Mouse (Mus musculus): Measurements from ENCODE around the gene Gm8122. TPM values are rescaled to one million over a fixed set of nuclear protein-coding genes. Genes with fewer than 3 reads are reported as not detected.
"Not testable (repeated sequence)": the region's sequence is repeated elsewhere in the genome, so short reads cannot be mapped to it uniquely, and the experiment has no call there.

Gene Gm8122
- total RNA-seq (2021) (not detected), polyA plus RNA-seq (2012; rRNA removed) (not detected in 2 replicates)
- long read RNA-seq: 0 reads

DNA sequence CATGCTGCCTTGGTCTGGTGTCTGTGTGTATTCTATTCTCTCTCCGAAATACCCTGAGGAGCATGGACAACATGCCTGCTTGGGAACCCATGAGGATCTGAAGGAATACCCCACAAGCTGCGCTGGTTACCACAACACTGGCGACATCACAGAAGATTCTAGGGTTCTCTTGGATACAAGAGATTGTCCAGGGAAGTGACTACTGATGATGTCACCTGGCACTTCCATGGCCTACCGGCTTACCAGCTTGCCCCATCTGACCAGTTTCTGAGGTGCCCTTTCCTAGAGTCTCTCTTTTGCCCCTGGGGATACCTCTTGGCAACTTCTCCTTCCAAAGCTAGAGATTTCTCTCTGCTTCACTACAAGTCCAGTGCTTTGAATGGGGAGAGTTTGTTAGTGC, at the start of gene Gm8122:
Gene Gm8122 (minus strand): TSS at position 101 of the 400 bp plus-strand sequence.
- DNase-seq; H3K4me3 ChIP-seq; H3K79me2 ChIP-seq (replicated peaks; ENCODE audit: control insufficient read depth, insufficient read depth, low read length); H3K4me1 ChIP-seq (ENCODE audit: control insufficient read depth, insufficient read depth, low read length); H3K27me3 ChIP-seq (ENCODE audit: control insufficient read depth, insufficient read depth, low read length); H3K27ac ChIP-seq; intact Hi-C loops (cut with DNase I); H3K36me3 ChIP-seq (ENCODE audit: control insufficient read depth, insufficient read depth, low read length); H3K9ac ChIP-seq (ENCODE audit: low read depth, low read length): not testable (repeated sequence)
- 82% methylated on average over 4 of the region's 4 CpGs for WGBS

DNA sequence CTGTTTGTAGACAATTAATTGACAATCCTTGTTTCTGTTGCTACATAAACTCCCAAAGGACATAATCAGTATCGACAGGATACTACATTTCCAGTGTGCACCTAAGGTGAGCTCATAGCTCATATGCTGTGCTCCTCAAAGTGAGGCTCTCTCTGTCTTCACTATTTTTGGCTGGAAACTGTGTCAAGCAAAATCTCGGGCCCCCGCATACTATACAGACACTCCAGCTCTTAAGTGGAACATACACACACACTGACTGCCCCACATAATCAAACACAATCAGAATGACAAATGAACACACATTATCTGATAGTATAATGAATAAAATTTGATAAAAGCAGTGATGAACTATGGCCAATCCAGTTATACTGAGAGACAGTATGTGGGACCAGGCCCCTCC, 43.6 kb upstream of the Gm8122 start:
- H3K36me3 ChIP-seq (ENCODE audit: control insufficient read depth, insufficient read depth, low read length); H3K79me2 ChIP-seq (replicated peaks; ENCODE audit: control insufficient read depth, insufficient read depth, low read length); H3K27me3 ChIP-seq (ENCODE audit: control insufficient read depth, insufficient read depth, low read length); H3K9ac ChIP-seq (ENCODE audit: low read depth, low read length); DNase-seq; H3K4me1 ChIP-seq (ENCODE audit: control insufficient read depth, insufficient read depth, low read length); intact Hi-C loops (cut with DNase I); H3K4me3 ChIP-seq; H3K27ac ChIP-seq: not testable (repeated sequence)
- WGBS: 85% methylated on average over 3 of the region's 3 CpGs

DNA sequence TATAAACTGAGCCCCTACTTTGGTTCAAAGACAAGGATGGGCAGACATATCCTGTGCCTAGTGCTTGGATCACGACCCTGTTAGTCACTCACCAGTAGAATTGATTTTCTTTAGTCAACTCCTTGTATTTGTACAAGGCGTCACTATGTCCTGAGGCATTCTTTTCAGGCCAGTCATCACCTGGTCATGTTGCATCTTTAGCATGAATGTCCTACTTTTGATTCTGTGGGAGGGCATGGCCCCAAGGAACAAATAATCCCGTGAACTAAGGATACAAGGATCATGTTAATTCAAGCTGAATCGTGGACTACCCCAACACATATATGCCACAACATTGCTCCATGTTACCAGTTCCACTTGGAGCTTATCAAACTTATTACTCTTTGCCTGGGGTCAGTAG, 43.0 kb upstream of the Gm8122 start:
- H3K79me2 ChIP-seq (replicated peaks; ENCODE audit: control insufficient read depth, insufficient read depth, low read length); H3K4me1 ChIP-seq (ENCODE audit: control insufficient read depth, insufficient read depth, low read length); intact Hi-C loops (cut with DNase I); H3K27me3 ChIP-seq (ENCODE audit: control insufficient read depth, insufficient read depth, low read length); H3K27ac ChIP-seq; H3K4me3 ChIP-seq; DNase-seq; H3K9ac ChIP-seq (ENCODE audit: low read depth, low read length); H3K36me3 ChIP-seq (ENCODE audit: control insufficient read depth, insufficient read depth, low read length): not testable (repeated sequence)
- WGBS: 47% methylated on average over 4 of the region's 4 CpGs

DNA sequence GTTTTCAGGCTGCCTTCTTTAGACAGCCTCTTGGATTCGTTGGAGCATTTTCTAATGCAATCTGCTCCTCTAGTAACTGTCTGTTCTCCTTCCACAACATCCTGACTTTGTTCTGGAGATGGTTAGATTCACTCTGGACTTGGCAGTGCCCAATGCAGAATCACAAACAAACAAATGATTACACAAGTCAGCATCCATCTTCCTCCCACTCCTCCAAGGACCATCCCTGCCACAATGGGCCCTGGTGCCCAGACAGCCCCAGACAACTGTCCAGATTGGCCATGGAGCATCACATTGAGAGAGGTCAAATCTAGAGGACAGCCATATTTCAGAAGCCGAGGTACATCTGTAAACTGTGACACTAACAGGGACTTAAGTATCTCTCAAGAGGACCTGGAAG, 42.4 kb upstream of the Gm8122 start:
- H3K4me1 ChIP-seq (ENCODE audit: control insufficient read depth, insufficient read depth, low read length); DNase-seq; H3K9ac ChIP-seq (ENCODE audit: low read depth, low read length); intact Hi-C loops (cut with DNase I); H3K27me3 ChIP-seq (ENCODE audit: control insufficient read depth, insufficient read depth, low read length); H3K27ac ChIP-seq; H3K4me3 ChIP-seq; H3K79me2 ChIP-seq (replicated peaks; ENCODE audit: control insufficient read depth, insufficient read depth, low read length); H3K36me3 ChIP-seq (ENCODE audit: control insufficient read depth, insufficient read depth, low read length): not testable (repeated sequence)
- 42% methylated on average over 2 of the region's 2 CpGs for WGBS

DNA sequence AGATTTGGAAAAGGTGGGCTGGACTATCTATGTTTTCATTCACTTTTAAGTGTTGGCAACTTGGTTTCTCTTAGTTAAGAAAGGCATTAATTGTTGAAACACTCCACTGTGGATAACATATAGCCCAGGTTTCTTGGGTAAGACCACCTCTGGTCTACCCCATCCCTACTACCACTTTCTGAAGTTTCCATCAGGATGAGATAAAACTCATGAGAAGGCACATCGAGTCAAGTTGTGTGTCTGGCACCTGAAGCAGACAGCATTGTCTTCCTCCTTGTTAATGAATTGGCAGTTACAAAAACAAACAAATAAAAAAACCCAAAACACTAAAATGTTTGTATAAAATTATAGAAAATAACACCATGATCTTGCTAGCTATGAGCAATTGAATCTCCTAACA, 40.6 kb upstream of the Gm8122 start:
- intact Hi-C loops (cut with DNase I); H3K4me1 ChIP-seq (ENCODE audit: control insufficient read depth, insufficient read depth, low read length); H3K27me3 ChIP-seq (ENCODE audit: control insufficient read depth, insufficient read depth, low read length); H3K4me3 ChIP-seq; H3K27ac ChIP-seq; DNase-seq; H3K36me3 ChIP-seq (ENCODE audit: control insufficient read depth, insufficient read depth, low read length); H3K79me2 ChIP-seq (replicated peaks; ENCODE audit: control insufficient read depth, insufficient read depth, low read length); H3K9ac ChIP-seq (ENCODE audit: low read depth, low read length): not testable (repeated sequence)
- 68% methylated on average over 1 of the region's 1 CpGs for WGBS

DNA sequence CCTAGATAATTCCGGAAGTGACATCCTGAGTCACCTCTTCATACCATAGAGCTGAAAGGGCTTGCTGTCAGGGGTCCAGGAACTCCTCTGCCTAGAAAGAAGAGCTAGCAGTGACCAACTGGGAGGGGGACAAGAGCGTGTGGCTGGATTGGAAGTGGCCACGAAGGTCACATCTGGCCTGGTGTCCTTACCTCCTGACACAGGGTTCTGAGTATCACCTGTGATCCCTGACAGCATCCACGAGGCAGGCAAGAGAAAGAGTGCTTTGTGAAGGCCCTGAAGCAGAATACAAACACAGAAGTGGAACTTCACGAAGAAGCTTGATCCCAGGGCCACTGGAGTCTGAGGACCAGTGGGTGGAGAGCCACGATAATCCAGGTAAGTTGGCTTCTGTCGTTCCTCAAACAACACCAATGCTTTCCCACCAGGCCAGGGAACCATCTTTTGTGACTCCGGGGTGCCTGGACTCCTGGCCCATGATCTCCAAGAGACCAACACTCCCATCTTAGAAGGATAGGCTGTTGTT, 39.9 kb upstream of the Gm8122 start, which contains the start of gene Gm9732:
Gene Gm9732 (plus strand): TSS at position 51 of the 526 bp plus-strand sequence.
- DNase-seq: peak in 1 of 2 experiments; percentile 47
- H3K36me3 ChIP-seq (ENCODE audit: control insufficient read depth, insufficient read depth, low read length); H3K4me3 ChIP-seq; H3K79me2 ChIP-seq (replicated peaks; ENCODE audit: control insufficient read depth, insufficient read depth, low read length); H3K27me3 ChIP-seq (ENCODE audit: control insufficient read depth, insufficient read depth, low read length); H3K27ac ChIP-seq; H3K9ac ChIP-seq (ENCODE audit: low read depth, low read length); intact Hi-C loops (cut with DNase I); H3K4me1 ChIP-seq (ENCODE audit: control insufficient read depth, insufficient read depth, low read length): not testable (repeated sequence)
- WGBS: 67% methylated on average over 8 of the region's 8 CpGs

DNA sequence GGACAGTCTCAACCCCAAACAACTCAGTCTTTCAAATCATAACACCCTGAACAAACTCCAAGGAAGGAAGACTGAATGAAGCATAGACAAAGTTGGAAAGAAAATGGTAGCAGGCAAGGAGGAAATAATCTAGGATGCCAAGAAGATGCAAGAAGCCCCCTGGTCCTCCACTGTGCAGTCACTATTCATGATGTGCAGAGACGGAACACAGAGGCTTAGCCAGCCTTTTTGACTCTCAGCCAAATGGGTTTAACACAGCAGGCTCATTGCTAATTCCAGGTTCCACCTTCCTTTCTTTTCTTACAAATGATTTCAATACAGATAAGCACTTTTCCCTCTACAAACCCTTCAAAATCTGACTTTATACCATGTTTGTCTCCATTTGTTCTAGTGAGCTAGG, 38.1 kb upstream of the Gm8122 start:
- WGBS: 63% methylated on average over 1 of the region's 1 CpGs
- H3K27me3 ChIP-seq (ENCODE audit: control insufficient read depth, insufficient read depth, low read length); DNase-seq; H3K4me1 ChIP-seq (ENCODE audit: control insufficient read depth, insufficient read depth, low read length); H3K27ac ChIP-seq; H3K79me2 ChIP-seq (replicated peaks; ENCODE audit: control insufficient read depth, insufficient read depth, low read length); H3K4me3 ChIP-seq; H3K36me3 ChIP-seq (ENCODE audit: control insufficient read depth, insufficient read depth, low read length); H3K9ac ChIP-seq (ENCODE audit: low read depth, low read length); intact Hi-C loops (cut with DNase I): not testable (repeated sequence)

DNA sequence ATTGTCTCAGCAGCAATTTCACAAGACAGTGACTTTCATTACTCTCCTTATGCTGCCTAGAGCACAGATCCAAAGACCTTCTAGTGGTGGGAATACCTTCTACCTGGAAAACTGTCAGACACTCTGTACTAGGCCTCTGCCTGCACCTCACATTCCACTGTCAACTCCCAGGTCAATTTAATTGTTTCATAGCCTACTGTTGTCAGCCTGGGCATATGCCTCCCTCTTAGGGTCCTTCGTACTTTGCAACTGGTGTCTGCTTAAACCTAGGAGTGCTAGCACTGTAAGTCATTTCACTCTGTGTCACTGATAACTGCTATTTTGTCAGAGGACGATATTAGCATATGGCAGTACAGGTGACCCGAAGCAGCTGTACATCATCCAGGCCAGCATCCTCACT, 34.1 kb upstream of the Gm8122 start:
- H3K36me3 ChIP-seq (ENCODE audit: control insufficient read depth, insufficient read depth, low read length); H3K27me3 ChIP-seq (ENCODE audit: control insufficient read depth, insufficient read depth, low read length); H3K4me3 ChIP-seq; intact Hi-C loops (cut with DNase I); H3K27ac ChIP-seq; DNase-seq; H3K4me1 ChIP-seq (ENCODE audit: control insufficient read depth, insufficient read depth, low read length); H3K9ac ChIP-seq (ENCODE audit: low read depth, low read length); H3K79me2 ChIP-seq (replicated peaks; ENCODE audit: control insufficient read depth, insufficient read depth, low read length): not testable (repeated sequence)
- 76% methylated on average over 3 of the region's 3 CpGs for WGBS

DNA sequence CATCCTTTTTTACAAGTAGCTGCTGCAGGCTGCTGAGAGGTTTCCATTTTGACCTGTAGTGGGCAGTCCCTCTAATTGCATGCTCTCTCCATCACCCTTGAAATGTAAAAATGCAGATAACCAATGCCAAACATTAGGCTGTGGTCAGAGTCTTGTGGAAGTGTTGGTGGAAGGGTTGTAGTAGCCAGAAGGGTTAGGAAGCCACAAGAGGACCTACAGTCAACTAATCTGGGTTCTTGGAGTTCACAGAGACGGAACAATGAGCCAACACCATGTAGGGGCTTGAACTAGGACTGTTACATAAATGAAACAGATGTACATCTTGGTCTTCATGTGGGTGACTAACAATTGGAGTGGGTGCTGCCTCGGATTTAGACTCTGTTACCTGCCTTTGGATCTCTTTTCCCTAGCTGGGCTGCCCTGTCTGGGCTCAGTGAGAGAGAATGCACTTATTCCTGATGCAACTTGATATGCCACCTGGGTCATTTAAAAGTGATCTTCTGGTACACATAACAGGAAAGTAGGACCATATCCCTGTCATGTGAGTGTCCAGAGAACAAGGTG, 33.5 kb upstream of the Gm8122 start:
- H3K36me3 ChIP-seq (ENCODE audit: control insufficient read depth, insufficient read depth, low read length); H3K9ac ChIP-seq (ENCODE audit: low read depth, low read length); intact Hi-C loops (cut with DNase I); H3K79me2 ChIP-seq (replicated peaks; ENCODE audit: control insufficient read depth, insufficient read depth, low read length); H3K27ac ChIP-seq; H3K4me1 ChIP-seq (ENCODE audit: control insufficient read depth, insufficient read depth, low read length); H3K27me3 ChIP-seq (ENCODE audit: control insufficient read depth, insufficient read depth, low read length); DNase-seq; H3K4me3 ChIP-seq: not testable (repeated sequence)
- 20% methylated on average over 2 of the region's 2 CpGs for WGBS

DNA sequence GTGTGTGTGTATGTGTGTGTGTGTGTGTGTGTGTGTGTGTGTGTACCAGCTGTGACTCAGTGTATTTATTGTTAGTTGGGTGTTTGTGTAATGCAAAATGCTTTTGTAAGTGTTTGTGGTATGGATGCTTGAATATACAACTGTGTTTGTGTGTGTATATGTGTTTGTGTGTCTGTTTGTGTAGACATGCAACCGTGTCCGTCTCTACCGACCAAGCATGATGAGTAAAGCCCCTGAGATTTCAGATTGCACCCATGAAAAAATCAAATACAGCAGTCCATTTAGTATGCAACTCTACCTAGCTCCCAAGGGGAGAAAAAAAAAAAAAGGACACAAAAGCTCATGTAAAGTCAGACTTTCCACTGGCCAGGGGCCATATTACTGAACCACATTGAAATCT, 28.3 kb upstream of the Gm8122 start:
- H3K4me3 ChIP-seq; DNase-seq; H3K4me1 ChIP-seq (ENCODE audit: control insufficient read depth, insufficient read depth, low read length); H3K79me2 ChIP-seq (replicated peaks; ENCODE audit: control insufficient read depth, insufficient read depth, low read length); intact Hi-C loops (cut with DNase I); H3K27ac ChIP-seq; H3K27me3 ChIP-seq (ENCODE audit: control insufficient read depth, insufficient read depth, low read length); H3K9ac ChIP-seq (ENCODE audit: low read depth, low read length); H3K36me3 ChIP-seq (ENCODE audit: control insufficient read depth, insufficient read depth, low read length): not testable (repeated sequence)
- 81% methylated on average over 3 of the region's 3 CpGs for WGBS

Measured in heart, adult 2 months (tissue).